Mouse (Mus musculus) frontal cortex, adult (tissue): Measurements from ENCODE around the gene Ascc1.

Experiments used
- ATAC-seq: cut with Nextera tagmentation; 2 replicates; pipeline ENCODE4 v1.9.2; 2017; ENCODE audit warnings: mild to moderate bottlenecking, moderate library complexity, mixed read lengths; ENCODE audit not compliant: low TSS enrichment

Ascc1 gene

GRCm38 (mm10) chr10:60023751-60024150, 21.1 kb downstream of the Ascc1 start:
- ATAC-seq: no peak

- ATAC-seq: peak; percentile 48; the same call in 1 of the 2 replicates
Measured at GRCm38 (mm10) chr10:60026759-60027395, 24.3 kb downstream of the Ascc1 start.

- peak; percentile 62 for ATAC-seq
Measured at GRCm38 (mm10) chr10:60027619-60028084, 25.0 kb downstream of the Ascc1 start.

GRCm38 (mm10) chr10:60028181-60028580, 25.6 kb downstream of the Ascc1 start:
- ATAC-seq: no peak

- no peak for ATAC-seq
Measured at GRCm38 (mm10) chr10:60028979-60029378, 26.4 kb downstream of the Ascc1 start.

- ATAC-seq: no peak
Measured at GRCm38 (mm10) chr10:60029387-60029786, 26.8 kb downstream of the Ascc1 start.

GRCm38 (mm10) chr10:60031562-60031961, 29.0 kb downstream of the Ascc1 start:
- ATAC-seq: no peak

- no peak for ATAC-seq
Measured at GRCm38 (mm10) chr10:60031985-60032384, 29.4 kb downstream of the Ascc1 start.

- no peak for ATAC-seq
Measured at GRCm38 (mm10) chr10:60032622-60033021, 30.0 kb downstream of the Ascc1 start.

- ATAC-seq: no peak
Measured at GRCm38 (mm10) chr10:60033064-60033463, 30.5 kb downstream of the Ascc1 start.

- ATAC-seq: no peak
Measured at GRCm38 (mm10) chr10:60034621-60035020, 32.0 kb downstream of the Ascc1 start.

GRCm38 (mm10) chr10:60035744-60036143, 33.1 kb downstream of the Ascc1 start:
- no peak for ATAC-seq

GRCm38 (mm10) chr10:60042350-60042922, 39.8 kb downstream of the Ascc1 start:
- ATAC-seq: no peak

- ATAC-seq: peak; percentile 47; the same call in 1 of the 2 replicates
Measured at GRCm38 (mm10) chr10:60046696-60047095, 44.1 kb downstream of the Ascc1 start.

- ATAC-seq: no peak
Measured at GRCm38 (mm10) chr10:60050581-60050980, 48.0 kb downstream of the Ascc1 start.

- no peak for ATAC-seq
Measured at GRCm38 (mm10) chr10:60053073-60053472, 50.5 kb downstream of the Ascc1 start.

GRCm38 (mm10) chr10:60062173-60062572, 59.6 kb downstream of the Ascc1 start:
- no peak for ATAC-seq

GRCm38 (mm10) chr10:60062931-60063330, 60.3 kb downstream of the Ascc1 start:
- no peak for ATAC-seq

- ATAC-seq: peak; percentile 74; the same call in 1 of the 2 replicates
Measured at GRCm38 (mm10) chr10:60066524-60066923, 63.9 kb downstream of the Ascc1 start.

- no peak for ATAC-seq
Measured at GRCm38 (mm10) chr10:60075159-60075558, 72.6 kb downstream of the Ascc1 start.

- no peak for ATAC-seq
Measured at GRCm38 (mm10) chr10:60077226-60077625, 74.6 kb downstream of the Ascc1 start.

- no peak for ATAC-seq
Measured at GRCm38 (mm10) chr10:60077736-60078560, 75.3 kb downstream of the Ascc1 start.

GRCm38 (mm10) chr10:60078561-60078917, 75.9 kb downstream of the Ascc1 start:
- ATAC-seq: no peak
